Mouse (Mus musculus): ENCODE results near the gene Cnih4.

Gene Cnih4

GRCm38 (mm10) chr1:181211920-181212633 lies 67.6 kb downstream of the Cnih4 start, which contains the start of gene Wdr26:
Wdr26 (minus strand) TSS chr1:181212001.
- peak; percentile 72 to 76 for DNase-seq

GRCm38 (mm10) chr1:181214296-181215035 lies 70.0 kb downstream of the Cnih4 start:
- DNase-seq, result no peak

- no peak for DNase-seq
Measured at GRCm38 (mm10) chr1:181216315-181216714, 71.8 kb downstream of the Cnih4 start.
